Mouse (Mus musculus) brown adipose tissue, adult 24 weeks (tissue): ENCODE measurements around the gene Birc5. TPM values are rescaled to one million over a fixed set of nuclear protein-coding genes. Genes with fewer than 3 reads are reported as not detected.

Source experiments
- H3K27ac ChIP-seq: fragments of 200-500 bp; replicated peaks from 2 replicates; pipeline ENCODE4 v1.5.1; 2012; ENCODE audit warnings: low read depth, mild to moderate bottlenecking, low read length
- H3K4me1 ChIP-seq: fragments of 200-500 bp; 2 replicates; pipeline ENCODE4 v1.6.1; 2012; ENCODE audit warnings: low read length, mixed read lengths; ENCODE audit not compliant: control insufficient read depth, insufficient read depth, insufficient read length
- H3K4me3 ChIP-seq: fragments of 200-500 bp; 2 replicates; pipeline ENCODE4 v1.5.1; 2012; ENCODE audit warnings: low read depth, mild to moderate bottlenecking, low read length, moderate library complexity; ENCODE audit not compliant: insufficient read depth
- polyA plus RNA-seq: library from polyadenylated mRNA; stranded (reverse); fragments of >200 nt; gene quantifications from 2 replicates; pipeline ENCODE4 v1.2.4, GENCODE M21; 2012; ENCODE audit not compliant: missing spikeins, insufficient read depth, insufficient read length

Gene Birc5
- polyA plus RNA-seq, 1 experiment = 1.1 TPM

DNA sequence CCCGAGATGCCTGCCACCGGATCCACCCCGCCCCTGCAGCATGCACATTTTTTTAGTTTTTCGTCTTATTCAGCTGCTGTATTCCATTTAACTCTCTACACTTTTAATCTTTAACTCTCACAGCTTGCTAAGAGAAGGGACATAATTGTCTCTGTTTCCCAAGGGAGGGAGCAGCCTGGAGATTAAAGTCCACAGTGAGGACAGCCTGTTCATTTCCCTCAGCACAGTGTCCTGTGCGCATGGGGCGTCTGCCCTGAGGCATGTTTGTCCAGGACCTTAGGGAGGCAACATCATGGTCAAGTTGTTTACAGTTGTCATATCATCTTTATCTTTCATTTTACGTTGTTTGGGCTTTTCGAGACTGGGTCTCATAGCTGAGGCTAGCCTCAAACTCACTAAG lies 15.0 kb upstream of the Birc5 start:
- H3K4me3 ChIP-seq = no peak overlapping the region
- no peak overlapping the region for H3K27ac ChIP-seq
- H3K4me1 ChIP-seq = peaks cover 17% of the 10 kb centered on the region

- peaks cover 4% of the 10 kb centered on the region; the same call in 1 of the 2 replicates for H3K4me1 ChIP-seq
- no peak overlapping the region for H3K27ac ChIP-seq
- peak overlapping the region; percentile 44 for H3K4me3 ChIP-seq
Observed at GRCm38 (mm10) chr11:117836306-117836705, 12.7 kb upstream of the Birc5 start.

DNA sequence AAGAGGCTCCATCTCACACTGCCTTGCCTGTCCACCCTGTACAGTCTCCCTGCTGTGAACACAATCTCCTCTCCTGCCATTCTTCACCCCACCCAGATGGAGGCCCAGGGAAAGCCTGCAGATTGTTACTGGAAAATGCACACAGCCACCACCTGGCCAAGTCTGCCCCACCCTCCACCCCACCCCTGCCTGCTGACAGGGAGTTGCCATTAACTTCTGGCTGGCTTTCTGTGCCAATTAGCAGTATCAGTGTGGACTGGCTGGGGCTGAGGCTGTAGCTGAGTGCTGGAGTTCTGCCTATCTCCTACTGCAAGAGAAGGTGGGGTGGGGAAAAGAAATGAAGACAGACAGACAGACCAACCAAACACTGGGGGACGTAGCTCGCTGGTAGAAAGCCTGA lies 10.5 kb upstream of the Birc5 start:
- Histone ChIP-seq H3K4me1 (no peaks in the 10 kb centered on the region), H3K4me3 (no peak overlapping the region), H3K27ac (no peak overlapping the region)

DNA sequence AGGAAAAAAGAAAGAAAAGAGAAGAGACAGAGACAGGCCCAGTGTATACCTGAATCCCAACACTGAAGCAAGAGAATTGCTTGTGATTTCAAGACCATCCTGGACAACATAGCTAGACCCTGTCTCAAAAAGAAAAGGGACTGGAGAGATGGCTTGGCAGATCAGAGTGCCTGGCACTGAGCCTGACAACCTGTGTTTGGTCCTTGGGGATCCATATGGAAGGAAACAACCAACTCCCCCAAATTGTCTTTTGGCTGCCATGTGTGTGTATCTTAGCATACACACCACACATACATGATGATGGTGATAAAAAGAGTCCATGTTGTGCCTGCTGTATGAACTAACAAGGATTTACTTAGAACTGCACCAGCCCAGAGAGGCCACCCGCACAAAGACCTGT lies 10.0 kb upstream of the Birc5 start:
- Histone ChIP-seq H3K4me1 (no peaks in the 10 kb centered on the region), H3K4me3 (no peak overlapping the region), H3K27ac (no peak overlapping the region)

DNA sequence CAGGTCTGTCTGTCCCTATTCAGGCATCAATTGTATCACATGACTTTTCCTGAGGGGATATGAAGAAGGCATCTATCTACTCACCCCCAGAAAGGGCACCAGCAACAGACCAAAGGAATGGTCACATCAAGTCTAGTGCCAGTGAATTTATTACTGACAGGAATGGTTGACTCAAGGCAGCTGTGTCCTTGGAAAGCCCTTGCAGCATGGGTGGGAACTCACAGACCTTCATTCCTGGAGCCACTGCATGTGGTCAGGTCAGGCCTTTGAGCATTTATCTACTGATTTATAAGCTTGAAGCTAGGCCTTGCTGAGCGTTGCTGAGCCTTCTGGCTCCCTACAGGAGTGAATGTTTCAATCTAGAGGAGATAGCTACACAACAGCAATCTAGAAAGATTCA lies 8.1 kb upstream of the Birc5 start:
- H3K4me3 ChIP-seq = no peak overlapping the region
- H3K27ac ChIP-seq = no peak overlapping the region

GRCm38 (mm10) chr11:117843434-117843833 lies 5.6 kb upstream of the Birc5 start:
- Histone ChIP-seq H3K27ac (no peak overlapping the region), H3K4me3 (no peak overlapping the region), H3K4me1 (no peaks in the 10 kb centered on the region; the same call in 1 of the 2 replicates)

More for the DNA sequence above, 8.1 kb upstream of the Birc5 start:
- H3K4me1 ChIP-seq = no peaks in the 10 kb centered on the region

GRCm38 (mm10) chr11:117844997-117845396 lies 4.1 kb upstream of the Birc5 start:
- no peaks in the 10 kb centered on the region; the same call in 1 of the 2 replicates for H3K4me1 ChIP-seq
- no peak overlapping the region for H3K27ac ChIP-seq

DNA sequence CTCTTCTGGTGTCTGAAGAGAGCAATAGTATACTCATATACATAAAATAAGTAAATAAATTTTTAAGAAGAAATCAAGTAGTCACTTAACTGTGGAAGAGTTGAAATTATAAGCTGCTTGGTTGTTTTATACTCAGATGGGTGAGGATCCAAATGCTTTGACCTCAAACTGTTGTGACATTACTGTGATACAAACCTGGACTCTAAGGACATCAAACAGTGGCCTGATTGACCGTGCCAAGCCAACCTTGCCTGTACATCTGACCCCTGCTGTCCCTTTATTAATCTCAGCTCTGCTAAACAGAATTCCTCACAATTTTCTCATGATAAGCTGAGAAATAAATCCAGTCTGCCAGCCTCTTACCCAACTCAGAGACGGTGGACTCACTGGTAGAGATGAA lies 3.4 kb upstream of the Birc5 start:
- no peaks in the 10 kb centered on the region; the same call in 1 of the 2 replicates for H3K4me1 ChIP-seq
- H3K4me3 ChIP-seq = no peak overlapping the region
- no peak overlapping the region for H3K27ac ChIP-seq

More at GRCm38 (mm10) chr11:117844997-117845396, 4.1 kb upstream of the Birc5 start:
- no peak overlapping the region for H3K4me3 ChIP-seq

DNA sequence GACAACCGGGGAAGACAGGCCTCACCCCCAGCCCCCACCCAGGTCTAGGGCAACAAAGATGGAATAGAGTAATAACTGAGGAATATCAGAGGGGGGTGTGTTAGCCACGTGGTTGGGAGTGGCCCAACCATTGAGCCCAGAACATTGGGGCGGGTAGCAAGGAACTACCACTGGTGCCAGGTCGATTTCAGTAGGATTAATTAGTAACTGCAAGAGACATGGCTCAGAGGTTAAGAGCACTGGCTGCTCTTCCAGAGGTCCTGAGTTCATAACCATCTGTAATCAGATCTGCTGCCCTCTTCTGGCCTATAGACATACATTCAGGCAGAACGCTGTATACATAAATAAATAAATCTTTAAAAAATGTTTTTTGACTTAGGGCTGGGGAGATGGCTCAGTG lies 2.4 kb upstream of the Birc5 start:
- Histone ChIP-seq H3K27ac (no peak overlapping the region), H3K4me1 (no peaks in the 10 kb centered on the region; the same call in 1 of the 2 replicates), H3K4me3 (no peak overlapping the region)

- H3K27ac ChIP-seq = peak overlapping the region; percentile 71
- peak overlapping the region; percentile 92 for H3K4me3 ChIP-seq
- H3K4me1 ChIP-seq = no peaks in the 10 kb centered on the region; the same call in 1 of the 2 replicates
Observed at GRCm38 (mm10) chr11:117847593-117848215, 1.3 kb upstream of the Birc5 start.

DNA sequence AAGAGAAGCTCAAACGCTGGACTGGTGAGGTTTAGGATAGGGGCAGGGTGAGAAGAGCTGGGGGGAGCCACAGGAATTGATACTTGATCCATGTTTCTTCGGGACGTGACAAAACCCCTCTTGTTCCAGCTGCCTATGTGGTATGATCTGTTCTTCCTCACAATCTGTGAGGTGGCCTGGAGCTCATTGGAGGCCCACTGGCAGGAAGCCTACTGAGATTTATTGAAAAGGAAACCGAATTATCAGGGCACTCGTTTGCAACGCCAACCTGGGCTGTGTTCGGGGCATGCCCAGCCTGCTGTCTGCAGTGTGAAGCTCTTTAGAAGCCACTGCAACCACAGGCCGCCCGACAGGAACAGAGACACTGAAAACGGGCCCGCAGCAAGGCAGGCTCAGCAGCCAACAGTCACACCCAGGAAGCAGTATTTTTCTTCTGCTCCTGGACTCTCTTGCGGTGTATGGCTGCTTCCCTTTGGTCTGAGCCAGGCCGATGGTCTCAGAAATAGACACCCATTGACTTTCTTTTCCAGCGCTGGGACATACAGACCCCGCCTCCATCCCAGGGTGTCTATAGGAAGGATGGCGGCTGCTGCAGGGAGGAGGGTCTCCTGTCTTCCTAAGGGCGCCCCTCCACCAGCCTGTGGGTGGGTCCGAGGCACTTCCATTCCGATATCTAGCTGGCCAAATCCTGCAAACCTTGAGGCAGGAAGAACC lies 623 bp upstream of the Birc5 start:
- H3K27ac ChIP-seq = peak overlapping the region; percentile 71

DNA sequence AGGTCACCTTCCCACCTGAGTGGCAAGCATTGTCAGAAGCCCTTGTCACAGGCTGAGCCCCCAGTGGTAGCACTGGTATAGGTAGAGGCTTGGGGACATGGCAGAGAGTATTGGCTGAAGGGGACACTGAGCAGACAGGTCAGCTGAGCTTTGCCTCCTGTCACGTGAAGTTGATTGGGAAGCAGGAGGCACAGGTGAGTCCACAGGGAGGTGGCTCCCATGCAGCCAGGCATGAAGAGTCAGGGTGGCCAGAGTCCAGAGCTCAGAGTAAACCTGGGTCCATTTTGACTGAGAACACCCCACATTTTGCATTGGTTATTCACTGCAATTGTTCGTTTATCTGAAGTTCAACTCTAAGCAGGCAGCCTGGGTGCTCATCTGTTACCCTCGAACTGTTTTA lies 3.8 kb downstream of the Birc5 start:
- Histone ChIP-seq H3K27ac (no peak overlapping the region), H3K4me1 (no peaks in the 10 kb centered on the region), H3K4me3 (no peak overlapping the region)

More for the DNA sequence above, 623 bp upstream of the Birc5 start:
- H3K4me3 ChIP-seq = peak overlapping the region; percentile 92
- H3K4me1 ChIP-seq = no peaks in the 10 kb centered on the region; the same call in 1 of the 2 replicates

DNA sequence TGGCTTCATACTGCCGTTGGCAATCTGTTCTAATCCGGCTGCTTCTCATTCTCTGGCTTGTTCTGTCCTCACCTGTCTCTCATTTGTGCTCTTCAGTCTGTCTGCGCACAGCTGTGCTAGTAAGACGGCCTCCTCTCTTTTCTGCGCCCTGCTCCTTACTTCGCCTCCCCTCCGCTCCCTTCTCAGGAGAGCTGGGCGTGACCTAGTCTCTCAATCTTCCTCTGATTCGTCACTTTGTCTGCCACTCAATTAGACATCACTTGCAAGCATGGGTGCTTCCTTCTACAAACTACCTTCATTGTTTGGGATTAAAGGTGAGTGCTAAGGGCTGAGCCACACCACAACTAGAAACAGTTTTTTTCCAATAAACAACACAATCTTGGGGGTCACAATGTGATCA lies 5.2 kb downstream of the Birc5 start:
- Histone ChIP-seq H3K27ac (no peak overlapping the region), H3K4me1 (no peaks in the 10 kb centered on the region), H3K4me3 (no peak overlapping the region)

GRCm38 (mm10) chr11:117855360-117855759 lies 6.3 kb downstream of the Birc5 start:
- no peak overlapping the region for H3K4me3 ChIP-seq
- H3K4me1 ChIP-seq = no peaks in the 10 kb centered on the region
- H3K27ac ChIP-seq = no peak overlapping the region

DNA sequence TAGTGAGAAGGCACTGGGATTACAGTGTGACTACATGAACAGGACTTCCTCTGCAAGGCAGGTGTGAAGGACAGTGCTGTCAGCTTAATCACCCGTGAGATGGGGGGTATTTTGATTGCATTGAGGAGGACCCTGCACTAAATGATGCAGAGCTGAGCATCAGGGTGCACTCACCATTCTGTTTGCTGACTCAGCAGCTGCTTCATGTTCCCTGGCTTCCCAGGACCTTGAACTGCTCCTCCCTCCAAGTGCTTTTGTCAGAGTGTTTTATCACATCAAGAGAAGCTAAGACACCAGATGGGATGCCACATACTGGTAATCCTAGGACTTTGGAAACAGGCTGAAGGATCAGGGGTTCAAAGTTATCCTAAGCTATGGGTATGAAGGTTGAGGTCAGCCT lies 6.9 kb downstream of the Birc5 start:
- H3K4me3 ChIP-seq = no peak overlapping the region
- H3K4me1 ChIP-seq = no peaks in the 10 kb centered on the region
- no peak overlapping the region for H3K27ac ChIP-seq

DNA sequence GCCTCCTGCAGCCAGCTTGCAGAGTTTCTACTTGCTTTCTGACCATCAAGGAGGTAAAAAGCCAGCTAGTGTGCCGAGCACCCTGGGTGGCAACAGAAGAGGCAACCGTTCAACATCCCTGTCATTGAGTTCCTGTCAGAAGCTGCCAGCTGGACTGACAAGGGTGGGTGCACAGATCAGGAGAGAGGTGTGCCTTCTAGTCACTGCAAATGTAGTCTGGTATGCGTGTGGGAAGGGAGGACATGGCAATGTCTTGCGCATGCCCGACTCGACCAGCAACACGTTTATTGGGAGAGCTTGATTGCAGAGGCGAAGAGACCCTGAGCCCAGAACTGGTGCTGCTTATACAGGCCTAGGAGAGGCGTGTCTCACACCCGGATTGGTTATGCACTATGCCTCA lies 8.4 kb downstream of the Birc5 start:
- no peak overlapping the region for H3K27ac ChIP-seq
- no peak overlapping the region for H3K4me3 ChIP-seq
- no peaks in the 10 kb centered on the region for H3K4me1 ChIP-seq
